ENCODE assay signal across 18 mouse cellular contexts in the genomic region with DNA sequence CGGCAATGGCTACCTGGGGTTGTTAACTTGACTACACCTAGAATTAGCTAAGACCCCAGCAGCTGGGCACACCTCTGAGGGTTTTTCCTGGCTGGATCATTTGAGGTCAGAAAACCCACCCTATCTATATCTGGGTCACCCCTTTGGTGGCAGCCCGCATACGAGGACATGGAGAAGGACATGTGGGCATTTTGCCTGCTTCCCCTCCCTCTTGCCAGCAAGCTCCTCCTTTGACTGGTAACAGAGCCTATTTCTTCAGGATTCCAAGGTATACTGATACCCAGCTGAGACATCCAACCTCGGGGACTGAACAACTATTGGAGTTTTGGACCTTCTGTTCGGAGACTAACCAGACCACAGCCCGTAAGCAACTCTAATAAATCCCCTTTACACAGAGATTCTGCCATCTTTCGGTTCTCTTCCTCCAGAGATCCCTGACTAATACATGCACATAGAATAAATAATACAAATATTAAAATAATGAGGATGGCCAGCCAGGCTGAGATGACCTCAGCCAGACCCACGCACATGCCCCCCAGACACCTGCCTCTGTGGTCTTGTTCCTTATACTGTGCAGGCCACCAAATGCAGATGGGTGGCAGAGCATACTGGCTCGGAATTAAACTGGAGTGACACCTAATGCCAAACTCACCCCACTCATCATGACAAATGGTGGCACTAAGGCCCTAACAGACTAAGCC. TPM values are rescaled to one million over a fixed set of nuclear protein-coding genes. Genes with fewer than 3 reads are reported as not detected.
DNase-seq lines count a peak whose midpoint lies in the region; ATAC-seq and TF ChIP-seq lines count a peak whose summit lies in the region.
"Had no signal": no experiment of that assay in that cellular context is flagged by ENCODE, and none has a peak within 500 bp of the region (broad histone marks: within the 10 kb centered on the region; RNA-seq: fewer than 3 reads in every experiment).

No protein-coding gene starts in this region.

- no peaks in the 10 kb centered on the region for H3K9me3 ChIP-seq in intestine, embryonic 14.5 days (ENCODE audit: control insufficient read depth, low read length)
- H3K9me3 ChIP-seq in intestine, embryonic 16.5 days (ENCODE audit: control insufficient read depth, low read length) = no peaks in the 10 kb centered on the region
- no peaks in the 10 kb centered on the region for H3K9me3 ChIP-seq in midbrain, embryonic 12.5 days
- 0 out of 2 replicates have a peak, but pooled peaks cover 3% of the 10 kb centered on the region for H3K9me3 ChIP-seq in midbrain, embryonic 13.5 days

- H3K27me3 ChIP-seq in heart, adult 2 months (ENCODE audit: control insufficient read depth, insufficient read depth, low read length) = no peaks in the 10 kb centered on the region
- no peaks in the 10 kb centered on the region for H3K27me3 ChIP-seq in intestine, embryonic 14.5 days (replicated peaks; ENCODE audit: control insufficient read depth, insufficient read depth, low read length)
- no peaks in the 10 kb centered on the region for H3K27me3 ChIP-seq in intestine, embryonic 16.5 days (replicated peaks; ENCODE audit: control insufficient read depth, insufficient read depth, low read length)
- H3K27me3 ChIP-seq in midbrain, embryonic 12.5 days = no peaks in the 10 kb centered on the region
- no peaks in the 10 kb centered on the region for H3K27me3 ChIP-seq in midbrain, embryonic 13.5 days
- H3K27me3 ChIP-seq: liver, embryonic 15.5 days had no signal

- TF ChIP-seq POLR2A in heart, adult 2 months (IDR thresholded peaks at IDR 0.05; ENCODE audit: insufficient read depth, low read depth, low read length) = no peak

- no peak overlapping the region for H3K4me3 ChIP-seq in heart, adult 2 months
- no peak overlapping the region for H3K4me3 ChIP-seq in intestine, embryonic 14.5 days (ENCODE audit: low read depth, low read length)
- no peak overlapping the region for H3K4me3 ChIP-seq in intestine, embryonic 16.5 days (ENCODE audit: low read length)
- no peak overlapping the region for H3K4me3 ChIP-seq in midbrain, embryonic 12.5 days
- no peak overlapping the region for H3K4me3 ChIP-seq in midbrain, embryonic 13.5 days (replicated peaks)
- H3K4me3 ChIP-seq: liver, embryonic 15.5 days had no signal

- no peak overlapping the region for H3K4me2 ChIP-seq in intestine, embryonic 14.5 days (ENCODE audit: low read length)
- H3K4me2 ChIP-seq in intestine, embryonic 16.5 days (ENCODE audit: low read depth, low read length) = no peak overlapping the region
- H3K4me2 ChIP-seq in midbrain, embryonic 12.5 days (replicated peaks) = no peak overlapping the region
- no peak overlapping the region for H3K4me2 ChIP-seq in midbrain, embryonic 13.5 days (replicated peaks)
- H3K4me2 ChIP-seq: liver, embryonic 15.5 days had no signal

- intact Hi-C loops in heart, adult 2 months (cut with DNase I) = no loop called here
- intact Hi-C loops in heart, postnatal 14 days (cut with DNase I) = no loop called here

- no peak for DNase-seq in heart, adult 2 months
- no peak for DNase-seq in heart, postnatal 14 days
- DNase-seq in intestine, embryonic 14.5 days (ENCODE audit: low spot score) = peak; percentile 50
- no peak for DNase-seq in natural killer cell, adult 2 months (ENCODE audit: low spot score in 2 of 2)
- DNase-seq: adrenal gland, postnatal 10 days; embryo, embryonic 11 days; forebrain, postnatal 0 days; gastrocnemius, postnatal 14 days; right cerebral cortex, postnatal 4 days; thymus, adult 18-20 months had no signal

- no peak for TF ChIP-seq CTCF in heart, adult 2 months (IDR thresholded peaks at IDR 0.05)

- H3K27ac ChIP-seq in heart, adult 2 months = peak overlapping the region; percentile 77
- H3K27ac ChIP-seq in intestine, embryonic 14.5 days (ENCODE audit: low read depth) = no peak overlapping the region; the same call in 1 of the 2 replicates
- no peak overlapping the region for H3K27ac ChIP-seq in intestine, embryonic 16.5 days (ENCODE audit: low read length)
- 0 out of 2 replicates have a peak overlapping the region, but pooled peaks have one; percentile 1 for H3K27ac ChIP-seq in midbrain, embryonic 12.5 days (replicated peaks)
- no peak overlapping the region for H3K27ac ChIP-seq in midbrain, embryonic 13.5 days
- H3K27ac ChIP-seq: liver, embryonic 15.5 days had no signal

- ATAC-seq in intestine, embryonic 14.5 days (replicated peaks; ENCODE audit: low FRiP score, low TSS enrichment, low read depth) = no peak
- no peak for ATAC-seq in intestine, embryonic 16.5 days
- no peak for ATAC-seq in midbrain, embryonic 12.5 days (ENCODE audit: low FRiP score, low read depth)
- no peak for ATAC-seq in midbrain, embryonic 13.5 days
- ATAC-seq: forebrain, postnatal 0 days had no signal

- 58% methylated on average over 9 of the region's 9 CpGs for WGBS in heart, adult 2 months
- 71% methylated on average over 9 of the region's 9 CpGs for WGBS in intestine, embryonic 14.5 days
- whole genome bisulfite sequencing in intestine, embryonic 16.5 days = 78% methylated on average over 9 of the region's 9 CpGs
- 88% methylated on average over 9 of the region's 9 CpGs for WGBS in midbrain, embryonic 12.5 days
- 82% methylated on average over 9 of the region's 9 CpGs for WGBS in midbrain, embryonic 13.5 days

- H3K9ac ChIP-seq in heart, adult 2 months (ENCODE audit: low read depth, low read length) = no peak overlapping the region
- H3K9ac ChIP-seq in intestine, embryonic 14.5 days (ENCODE audit: low read length) = no peak overlapping the region
- H3K9ac ChIP-seq in intestine, embryonic 16.5 days (ENCODE audit: low read depth, low read length) = no peak overlapping the region
- H3K9ac ChIP-seq in midbrain, embryonic 12.5 days (replicated peaks) = no peak overlapping the region
- no peak overlapping the region for H3K9ac ChIP-seq in midbrain, embryonic 13.5 days (replicated peaks)
- H3K9ac ChIP-seq: forebrain, postnatal 0 days; liver, embryonic 15.5 days had no signal

- H3K4me1 ChIP-seq in heart, adult 2 months (ENCODE audit: control insufficient read depth, insufficient read depth, low read length) = peaks cover 58% of the 10 kb centered on the region
- H3K4me1 ChIP-seq in intestine, embryonic 14.5 days (replicated peaks; ENCODE audit: control insufficient read depth, insufficient read depth, low read length) = peaks cover 37% of the 10 kb centered on the region
- H3K4me1 ChIP-seq in intestine, embryonic 16.5 days (ENCODE audit: control insufficient read depth, insufficient read depth, low read length) = peaks cover 19% of the 10 kb centered on the region
- H3K4me1 ChIP-seq in midbrain, embryonic 12.5 days = no peaks in the 10 kb centered on the region
- no peaks in the 10 kb centered on the region for H3K4me1 ChIP-seq in midbrain, embryonic 13.5 days (replicated peaks)

- TF ChIP-seq EP300 in heart, adult 2 months (IDR thresholded peaks at IDR 0.05; ENCODE audit: insufficient read depth, low read depth, low read length) = no peak

- peaks cover 6% of the 10 kb centered on the region for H3K79me2 ChIP-seq in heart, adult 2 months (replicated peaks; ENCODE audit: control insufficient read depth, insufficient read depth, low read length)

- peaks cover 25% of the 10 kb centered on the region for H3K36me3 ChIP-seq in heart, adult 2 months (ENCODE audit: control insufficient read depth, insufficient read depth, low read length)
- H3K36me3 ChIP-seq in intestine, embryonic 14.5 days (ENCODE audit: control insufficient read depth, insufficient read depth, low read length) = no peaks in the 10 kb centered on the region
- no peaks in the 10 kb centered on the region for H3K36me3 ChIP-seq in intestine, embryonic 16.5 days (ENCODE audit: control insufficient read depth, insufficient read depth, low read length)
- no peaks in the 10 kb centered on the region for H3K36me3 ChIP-seq in midbrain, embryonic 12.5 days
- no peaks in the 10 kb centered on the region for H3K36me3 ChIP-seq in midbrain, embryonic 13.5 days
- H3K36me3 ChIP-seq: liver, embryonic 15.5 days had no signal

RNA-seq across cellular contexts. Expression of gene Pald1, which starts 11.3 kb away (rescaled TPM):
- total RNA-seq in heart, adult 2 months (2021) = 10 to 100 TPM; 15.3 to 17.6 TPM
- polyA plus RNA-seq in heart, adult 2 months (2012; rRNA removed) = 17.7 and 20.4 TPM in 2 replicates
- total RNA-seq in heart, postnatal 14 days (2021) = 10 to 100 TPM; 32.0 to 36.8 TPM
- 18.3 and 19.6 TPM in 2 replicates for polyA plus RNA-seq in intestine, embryonic 14.5 days (2014; fragmentation: Nextera tagmentation; extraction: Ambion mirVana)
- polyA plus RNA-seq in intestine, embryonic 16.5 days (2015; fragmentation: Nextera tagmentation; extraction: Ambion mirVana) = 13.2 and 15.0 TPM in 2 replicates
- 24.7 and 25.3 TPM in 2 replicates for polyA plus RNA-seq in midbrain, embryonic 12.5 days (2016; fragmentation: Nextera tagmentation; extraction: Ambion mirVana)
- 17.5 and 21.1 TPM in 2 replicates for polyA plus RNA-seq in midbrain, embryonic 13.5 days (2015; fragmentation: Nextera tagmentation; extraction: Ambion mirVana)

RNA-seq across cellular contexts. Expression of gene Nodal, which starts 45.7 kb away (rescaled TPM):
- under 1 TPM in 1 of 2 experiments, not detected in 1; 0.10 TPM for total RNA-seq in heart, adult 2 months (2021)
- 0.04 and 0.38 TPM in 2 replicates for polyA plus RNA-seq in heart, adult 2 months (2012; rRNA removed)
- total RNA-seq in heart, postnatal 14 days (2021) = under 1 TPM in 1 of 2 experiments, not detected in 1; 0.10 TPM
- 0.50 and 0.54 TPM in 2 replicates for polyA plus RNA-seq in intestine, embryonic 14.5 days (2014; fragmentation: Nextera tagmentation; extraction: Ambion mirVana)
- polyA plus RNA-seq in intestine, embryonic 16.5 days (2015; fragmentation: Nextera tagmentation; extraction: Ambion mirVana) = 0.15 and 0.16 TPM in 2 replicates
- polyA plus RNA-seq in midbrain, embryonic 12.5 days (2016; fragmentation: Nextera tagmentation; extraction: Ambion mirVana) = not detected in 2 replicates
- polyA plus RNA-seq in midbrain, embryonic 13.5 days (2015; fragmentation: Nextera tagmentation; extraction: Ambion mirVana) = not detected in 2 replicates
- total RNA-seq: forebrain, postnatal 0 days; hematopoietic stem cell, adult 5-6 weeks; layer of hippocampus, postnatal 14 days; megakaryocyte, adult 5-6 weeks; MEL had no signal

Comparison
In these comparisons a context has a peak if more than half of its experiments do, and no peak if none do; other contexts are left out.
1. H3K27ac ChIP-seq: peak in heart, adult 2 months (single experiment) and midbrain, embryonic 12.5 days (single experiment); none in intestine, embryonic 14.5 days (single experiment), intestine, embryonic 16.5 days (single experiment) and midbrain, embryonic 13.5 days (single experiment).